7 mouse cellular contexts compared by ENCODE assay signal in the genomic region with DNA sequence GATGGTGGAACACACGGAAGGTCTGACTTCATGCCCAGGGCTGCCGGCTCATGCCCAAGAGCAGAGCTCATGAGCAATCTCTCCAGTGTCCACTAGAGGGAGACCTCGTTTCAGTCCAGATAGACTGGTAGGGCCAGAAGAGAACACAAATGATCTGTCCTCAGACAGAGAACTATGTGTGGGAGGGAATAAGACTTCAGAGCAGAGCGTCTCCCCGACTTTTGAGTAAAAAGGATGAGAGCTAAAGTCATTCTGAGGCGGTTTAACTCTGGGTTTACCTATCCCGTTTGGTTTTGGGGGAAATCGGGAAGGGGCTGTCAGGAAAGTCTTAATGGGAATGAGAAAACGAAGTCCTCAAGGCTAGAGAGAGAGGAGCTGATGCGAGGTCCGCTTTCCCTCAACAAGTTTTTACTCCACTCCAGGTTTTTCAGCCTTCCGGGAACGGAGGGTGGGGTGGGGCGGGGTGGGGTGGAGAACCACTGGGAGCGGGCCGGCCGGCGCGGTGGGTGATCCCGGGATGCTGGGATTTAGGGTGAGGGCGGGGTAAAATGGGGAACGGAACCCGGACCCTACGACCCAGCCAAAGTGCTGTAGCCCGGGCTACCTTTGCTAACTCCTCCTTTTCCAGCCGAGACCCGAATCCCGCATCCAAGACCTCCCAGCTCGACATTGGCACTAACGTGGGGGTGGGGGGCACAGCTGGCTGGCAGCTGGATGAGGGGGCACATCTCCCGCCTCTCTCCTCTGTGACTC. TPM values are rescaled to one million over a fixed set of nuclear protein-coding genes. Genes with fewer than 3 reads are reported as not detected.
DNase-seq lines count a peak whose midpoint lies in the region; ATAC-seq and TF ChIP-seq lines count a peak whose summit lies in the region.

No protein-coding gene starts in this region.

- peak overlapping the region; percentile 91 for H3K27ac ChIP-seq in intestine, embryonic 16.5 days (ENCODE audit: low read length)
- 0 out of 2 replicates have a peak overlapping the region, but pooled peaks have one; percentile 26 for H3K27ac ChIP-seq in midbrain, embryonic 12.5 days (replicated peaks)
- H3K27ac ChIP-seq in small intestine, adult 2 months (ENCODE audit: insufficient read depth, low read depth, low read length), result peak overlapping the region; percentile 67

- peak overlapping the region; percentile 57 for H3K4me3 ChIP-seq in intestine, embryonic 16.5 days (ENCODE audit: low read length)
- peak overlapping the region; percentile 42 for H3K4me3 ChIP-seq in midbrain, embryonic 12.5 days
- peak overlapping the region; percentile 60 for H3K4me3 ChIP-seq in small intestine, adult 2 months (ENCODE audit: low read depth, low read length)

- peaks cover 9% of the 10 kb centered on the region for H3K4me1 ChIP-seq in intestine, embryonic 16.5 days (ENCODE audit: control insufficient read depth, insufficient read depth, low read length)
- peaks cover 37% of the 10 kb centered on the region for H3K4me1 ChIP-seq in midbrain, embryonic 12.5 days
- H3K4me1 ChIP-seq in small intestine, adult 2 months (ENCODE audit: control insufficient read depth, insufficient read depth, insufficient read length, low read length), result peaks cover 8% of the 10 kb centered on the region

- peak overlapping the region; percentile 88 for H3K4me2 ChIP-seq in intestine, embryonic 16.5 days (ENCODE audit: low read depth, low read length)
- peak overlapping the region; percentile 70 for H3K4me2 ChIP-seq in midbrain, embryonic 12.5 days (replicated peaks)

- peaks cover 5% of the 10 kb centered on the region for H3K27me3 ChIP-seq in intestine, embryonic 16.5 days (replicated peaks; ENCODE audit: control insufficient read depth, insufficient read depth, low read length)
- H3K27me3 ChIP-seq in midbrain, embryonic 12.5 days, result peaks cover 47% of the 10 kb centered on the region
- H3K27me3 ChIP-seq in small intestine, adult 2 months (ENCODE audit: control insufficient read depth, insufficient read depth, low read length), result peaks cover 32% of the 10 kb centered on the region

- peak; percentile 91 for DNase-seq in adrenal gland, postnatal 10 days
- DNase-seq in embryo, embryonic 9.5 days (ENCODE audit: extremely low spot score), result peak; percentile 91
- DNase-seq in gastrocnemius, postnatal 4 days (ENCODE audit: low spot score in 2 of 2), result peak; percentile 64 to 83
- DNase-seq in left cerebral cortex, postnatal 4 days, result peak; percentile 89

- TF ChIP-seq POLR2A in small intestine, adult 2 months (IDR thresholded peaks at IDR 0.05; ENCODE audit: low read depth, low read length), result no peak

- H3K9me3 ChIP-seq in intestine, embryonic 16.5 days (ENCODE audit: control insufficient read depth, low read length), result no peaks in the 10 kb centered on the region
- no peaks in the 10 kb centered on the region for H3K9me3 ChIP-seq in midbrain, embryonic 12.5 days

- intact Hi-C loops in left cerebral cortex, postnatal 4 days (cut with DNase I), result loop anchor here (10.0 kb wide), 1 partner anchor 196 kb away; the partner anchor contains the start of gene Nxph4

- peak; percentile 77 for ATAC-seq in intestine, embryonic 16.5 days
- peak; percentile 59 for ATAC-seq in midbrain, embryonic 12.5 days (ENCODE audit: low FRiP score, low read depth)

- peak overlapping the region; percentile 70 for H3K9ac ChIP-seq in intestine, embryonic 16.5 days (ENCODE audit: low read depth, low read length)
- H3K9ac ChIP-seq in midbrain, embryonic 12.5 days (replicated peaks), result 0 out of 2 replicates have a peak overlapping the region, but pooled peaks have one; percentile 20

- peak; percentile 75; the same call in 1 of the 2 replicates for TF ChIP-seq CTCF in small intestine, adult 2 months (IDR thresholded peaks at IDR 0.05; ENCODE audit: extremely low read depth, insufficient read length, insufficient replicate concordance, low read depth, low read length)

- H3K36me3 ChIP-seq in intestine, embryonic 16.5 days (ENCODE audit: control insufficient read depth, insufficient read depth, low read length), result no peaks in the 10 kb centered on the region
- H3K36me3 ChIP-seq in midbrain, embryonic 12.5 days, result no peaks in the 10 kb centered on the region
- no peaks in the 10 kb centered on the region for H3K36me3 ChIP-seq in small intestine, adult 2 months (ENCODE audit: control insufficient read depth, insufficient read depth, low read length)

- WGBS in intestine, embryonic 16.5 days, result under 1% methylated on average over 31 of the region's 31 CpGs
- WGBS in midbrain, embryonic 12.5 days, result under 1% methylated on average over 30 of the region's 31 CpGs
- WGBS in small intestine, adult 2 months, result under 1% methylated on average over 31 of the region's 31 CpGs

RNA-seq across cellular contexts. Expression of gene Gli1, which starts 2.7 kb away (rescaled TPM):
- 1 to 10 TPM; 5.2 to 5.6 TPM for total RNA-seq in adrenal gland, postnatal 10 days (2021)
- 10 to 100 TPM in 1 of 2 experiments, 1 to 10 TPM in 1; 9.0 to 11.8 TPM for total RNA-seq in gastrocnemius, postnatal 4 days (2021)
- 6.6 and 7.6 TPM in 2 replicates for polyA plus RNA-seq in intestine, embryonic 16.5 days (2015; fragmentation: Nextera tagmentation; extraction: Ambion mirVana)
- total RNA-seq in left cerebral cortex, postnatal 4 days (2021), result 1 to 10 TPM; 2.8 to 4.1 TPM
- polyA plus RNA-seq in midbrain, embryonic 12.5 days (2016; fragmentation: Nextera tagmentation; extraction: Ambion mirVana), result 3.7 and 4.1 TPM in 2 replicates
- polyA plus RNA-seq in small intestine, adult 2 months (2012; rRNA removed), result 5.5 and 10.4 TPM in 2 replicates

RNA-seq across cellular contexts. Expression of gene Inhbe, which starts 15.1 kb away (rescaled TPM):
- 1 to 10 TPM; 1.2 to 6.6 TPM for total RNA-seq in adrenal gland, postnatal 10 days (2021)
- under 1 TPM in 1 of 2 experiments, not detected in 1; 0.08 TPM for total RNA-seq in gastrocnemius, postnatal 4 days (2021)
- not detected in 2 replicates for polyA plus RNA-seq in intestine, embryonic 16.5 days (2015; fragmentation: Nextera tagmentation; extraction: Ambion mirVana)
- total RNA-seq in left cerebral cortex, postnatal 4 days (2021), result not detected
- polyA plus RNA-seq in midbrain, embryonic 12.5 days (2016; fragmentation: Nextera tagmentation; extraction: Ambion mirVana), result not detected in 2 replicates
- not detected in 2 replicates for polyA plus RNA-seq in small intestine, adult 2 months (2012; rRNA removed)

RNA-seq across cellular contexts. Expression of gene Arhgap9, which starts 17.3 kb away (rescaled TPM):
- total RNA-seq in adrenal gland, postnatal 10 days (2021), result 1 to 10 TPM; 6.5 to 6.6 TPM
- total RNA-seq in gastrocnemius, postnatal 4 days (2021), result 1 to 10 TPM; 2.8 to 3.9 TPM
- 7.9 and 9.0 TPM in 2 replicates for polyA plus RNA-seq in intestine, embryonic 16.5 days (2015; fragmentation: Nextera tagmentation; extraction: Ambion mirVana)
- 1 to 10 TPM in 1 of 2 experiments, under 1 TPM in 1; 0.56 to 1.1 TPM for total RNA-seq in left cerebral cortex, postnatal 4 days (2021)
- 0.86 and 1.1 TPM in 2 replicates for polyA plus RNA-seq in midbrain, embryonic 12.5 days (2016; fragmentation: Nextera tagmentation; extraction: Ambion mirVana)
- polyA plus RNA-seq in small intestine, adult 2 months (2012; rRNA removed), result 7.1 and 11.2 TPM in 2 replicates

RNA-seq across cellular contexts. Expression of gene Mars, which starts 27.5 kb away (rescaled TPM):
- 10 to 100 TPM; 82.6 to 86.3 TPM for total RNA-seq in adrenal gland, postnatal 10 days (2021)
- total RNA-seq in gastrocnemius, postnatal 4 days (2021), result 10 to 100 TPM; 47.5 to 48.0 TPM
- polyA plus RNA-seq in intestine, embryonic 16.5 days (2015; fragmentation: Nextera tagmentation; extraction: Ambion mirVana), result 96.8 and 108 TPM in 2 replicates
- 10 to 100 TPM; 65.3 to 65.5 TPM for total RNA-seq in left cerebral cortex, postnatal 4 days (2021)
- 156 and 166 TPM in 2 replicates for polyA plus RNA-seq in midbrain, embryonic 12.5 days (2016; fragmentation: Nextera tagmentation; extraction: Ambion mirVana)
- polyA plus RNA-seq in small intestine, adult 2 months (2012; rRNA removed), result 24.0 and 30.7 TPM in 2 replicates

RNA-seq across cellular contexts. Expression of gene Inhbc, which starts 31.1 kb away (rescaled TPM):
- total RNA-seq in adrenal gland, postnatal 10 days (2021), result 10 to 100 TPM; 10.9 to 22.9 TPM
- under 1 TPM in 1 of 2 experiments, not detected in 1; 0.29 TPM for total RNA-seq in gastrocnemius, postnatal 4 days (2021)
- not detected in 2 replicates for polyA plus RNA-seq in intestine, embryonic 16.5 days (2015; fragmentation: Nextera tagmentation; extraction: Ambion mirVana)
- total RNA-seq in left cerebral cortex, postnatal 4 days (2021), result not detected
- not detected in 2 replicates for polyA plus RNA-seq in midbrain, embryonic 12.5 days (2016; fragmentation: Nextera tagmentation; extraction: Ambion mirVana)
- polyA plus RNA-seq in small intestine, adult 2 months (2012; rRNA removed), result 0.09 TPM in 1 of 2 replicates, not detected in the other

Comparison
In these comparisons a context has a peak if more than half of its experiments do, and no peak if none do; other contexts are left out.
1. Peak in every context shown above with its lines: DNase-seq, ATAC-seq, H3K4me3 ChIP-seq and H3K27ac ChIP-seq.
2. H3K27ac ChIP-seq: peak in every context shown above with its lines; median percentile 91 in intestine, embryonic 16.5 days; 67 in small intestine, adult 2 months; 26 in midbrain, embryonic 12.5 days.